Mouse (Mus musculus) naive thymus-derived CD4-positive, alpha-beta T cell, adult 2 months (primary cell): ENCODE results near the gene Itgb5.

ENCODE experiments used
- DNase-seq: peaks from one replicate; pipeline ENCODE4 v3.0.0-alpha.2; 2011; ENCODE audit warnings: low read depth

Itgb5 gene

DNA sequence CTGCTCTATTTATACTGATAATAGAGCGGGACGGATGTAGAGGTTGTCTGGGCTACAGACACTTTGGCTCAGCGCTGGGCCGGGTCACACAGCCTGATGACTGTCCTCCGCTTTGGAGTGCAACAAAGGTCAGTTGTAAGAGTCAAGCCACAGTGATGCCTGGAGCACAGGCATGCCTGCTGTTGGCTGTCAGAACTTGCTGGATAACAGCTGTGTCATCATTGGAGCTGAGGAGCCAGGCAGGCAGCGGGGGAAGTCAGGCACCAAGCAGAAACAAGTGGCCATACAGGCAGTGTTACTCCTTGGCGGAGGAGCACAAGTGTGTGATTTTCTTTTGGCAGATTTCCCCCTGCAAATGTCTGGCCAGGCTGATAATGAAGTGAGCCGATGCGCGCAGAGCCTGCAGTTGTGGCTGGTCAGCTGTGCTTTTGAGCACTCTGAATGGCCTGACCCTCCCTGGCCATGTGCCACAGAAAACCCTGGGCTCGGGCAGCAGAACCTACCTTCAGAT, 111.9 kb downstream of the Itgb5 start:
- no peak for DNase-seq

DNA sequence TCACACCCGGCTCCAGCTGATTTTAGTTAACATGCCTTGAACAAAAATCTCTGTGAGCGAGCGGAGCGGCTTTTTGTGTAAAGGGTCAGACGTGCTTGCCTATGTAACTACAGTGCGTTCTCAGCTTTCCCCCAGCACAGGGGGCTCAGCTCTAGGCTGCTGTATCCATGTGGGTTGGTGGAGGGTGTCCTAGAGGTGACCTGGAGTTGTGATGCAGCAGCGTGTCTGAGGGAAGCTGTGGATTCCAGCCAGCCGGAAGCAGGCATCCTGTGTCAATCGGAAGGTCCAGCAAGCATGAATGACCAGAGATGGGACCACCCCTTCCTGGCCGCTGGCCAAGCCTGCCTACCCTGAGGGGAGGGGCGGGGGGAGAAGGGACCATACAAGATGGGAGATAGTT, 112.9 kb downstream of the Itgb5 start:
- no peak for DNase-seq

DNA sequence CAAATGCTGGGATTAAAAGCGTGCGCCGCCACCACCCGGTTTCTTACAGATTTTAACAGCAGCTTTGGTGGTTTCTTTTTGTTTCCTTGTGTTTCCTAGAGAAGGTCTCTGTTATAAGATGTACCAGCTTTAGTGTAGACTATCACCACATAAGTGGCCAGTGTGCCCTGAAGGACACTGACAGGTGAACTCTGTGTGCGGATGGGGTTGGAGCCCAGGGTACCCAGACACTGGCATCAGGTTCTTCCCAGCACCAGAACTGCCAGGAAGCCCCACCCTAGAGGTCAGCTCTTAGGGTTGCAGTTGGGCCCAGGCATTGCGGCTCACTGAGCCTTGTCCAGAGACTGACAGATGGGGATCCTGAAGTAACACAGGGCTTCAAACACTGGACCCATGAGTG, 113.9 kb downstream of the Itgb5 start:
- no peak for DNase-seq

DNA sequence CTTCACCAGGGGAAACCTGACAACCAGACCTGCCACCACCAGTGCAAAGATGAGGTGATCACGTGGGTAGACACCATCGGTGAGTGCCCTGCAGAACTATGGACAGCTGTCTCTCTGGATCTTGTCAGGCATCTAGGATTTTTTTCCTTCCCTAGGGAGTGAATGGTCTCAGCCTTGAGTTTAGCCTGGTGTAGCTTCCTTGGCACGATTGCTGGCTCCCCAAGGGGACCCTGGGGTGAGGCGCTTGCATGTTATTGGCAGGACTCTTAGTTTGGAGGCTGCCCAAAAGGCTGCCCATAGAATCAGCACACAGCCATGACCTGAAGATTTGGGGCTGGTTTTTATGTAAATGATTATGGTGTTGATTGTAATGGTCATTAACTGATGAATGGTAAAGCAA, 114.7 kb downstream of the Itgb5 start:
- DNase-seq = no peak

DNA sequence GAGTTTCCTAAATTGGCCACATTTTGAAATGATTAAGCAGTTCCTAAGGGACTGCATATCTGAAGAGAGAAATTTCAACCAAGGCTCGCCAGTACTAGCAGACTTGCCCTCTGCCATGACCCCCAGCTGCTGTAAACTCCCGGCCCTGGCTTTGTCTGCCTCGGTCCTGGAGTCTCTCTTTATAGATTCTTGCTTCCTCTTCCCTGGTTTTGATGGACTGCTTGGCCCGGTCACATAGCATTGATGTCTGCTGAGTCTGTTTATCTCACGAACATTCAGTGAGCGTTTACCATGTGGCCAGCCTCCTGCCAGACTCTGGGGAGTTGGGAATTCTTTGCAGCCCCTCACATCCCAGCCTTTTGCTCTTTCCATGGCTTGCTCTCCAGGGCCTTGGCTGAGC, 115.3 kb downstream of the Itgb5 start:
- no peak for DNase-seq

GRCm38 (mm10) chr16:33946021-33946420, 116.6 kb downstream of the Itgb5 start:
- DNase-seq = no peak

DNA sequence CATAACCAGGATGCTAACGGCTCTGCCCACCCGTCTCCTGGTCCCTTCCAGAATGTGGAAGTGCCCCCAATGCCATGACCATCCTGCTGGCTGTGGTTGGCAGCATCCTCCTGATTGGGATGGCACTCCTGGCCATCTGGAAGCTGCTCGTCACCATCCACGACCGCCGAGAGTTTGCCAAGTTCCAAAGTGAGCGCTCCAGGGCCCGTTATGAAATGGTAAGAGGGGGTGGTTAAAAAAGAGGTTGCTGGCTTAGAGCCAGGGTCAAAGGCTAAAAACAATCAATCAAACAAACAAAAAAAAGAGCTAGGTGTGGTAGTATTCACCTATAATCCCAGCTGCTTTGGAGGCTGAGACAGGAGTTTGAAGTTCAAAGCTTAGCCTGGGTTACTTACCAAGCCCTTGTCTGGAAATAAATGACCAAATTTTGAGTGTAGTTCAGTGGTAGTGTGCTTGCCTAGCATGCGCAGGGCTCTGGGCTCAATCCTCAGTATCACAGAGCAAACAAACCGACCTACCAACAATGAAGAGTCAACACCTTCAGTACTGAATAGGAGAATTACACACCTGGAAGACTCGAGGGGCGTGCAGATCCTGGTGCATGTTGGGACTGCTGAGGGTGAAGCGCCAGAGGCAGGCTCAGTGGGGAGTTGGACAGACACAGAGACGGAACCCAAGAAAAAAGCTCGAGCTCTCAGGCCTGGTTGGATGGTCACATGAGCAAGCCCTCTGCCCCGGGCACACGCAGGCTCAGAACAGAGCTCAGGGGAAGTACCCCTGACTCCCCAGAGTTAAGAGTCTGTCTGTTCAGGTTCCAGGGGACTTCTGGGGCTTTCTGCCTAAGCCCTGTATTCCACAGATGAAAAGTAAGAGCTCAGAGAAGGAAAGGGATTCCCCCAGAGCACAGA, 118.5 kb downstream of the Itgb5 start:
- no peak for DNase-seq

GRCm38 (mm10) chr16:33950386-33950785, 120.9 kb downstream of the Itgb5 start:
- DNase-seq = no peak

GRCm38 (mm10) chr16:33950830-33951229, 121.4 kb downstream of the Itgb5 start:
- peak; percentile 79 for DNase-seq

DNA sequence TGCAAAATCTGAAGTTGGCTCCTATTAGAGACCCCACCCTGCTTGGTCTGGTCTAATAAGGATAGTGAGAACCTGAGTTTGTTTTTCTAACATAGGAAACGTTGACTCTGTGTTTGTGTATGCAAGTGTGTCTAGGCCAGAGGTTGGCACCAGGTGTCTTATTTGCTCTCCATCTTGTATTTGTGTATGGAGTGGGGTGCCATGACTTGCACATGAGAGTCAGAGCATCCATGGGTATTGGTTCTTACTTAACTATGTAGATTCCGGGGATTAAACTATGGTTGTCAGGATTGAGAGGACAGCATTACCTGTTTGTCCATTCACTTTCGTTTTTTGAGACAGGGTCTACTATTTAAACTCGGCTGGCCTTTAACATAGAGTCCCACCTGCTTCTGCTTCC, 123.5 kb downstream of the Itgb5 start:
- DNase-seq = no peak

DNA sequence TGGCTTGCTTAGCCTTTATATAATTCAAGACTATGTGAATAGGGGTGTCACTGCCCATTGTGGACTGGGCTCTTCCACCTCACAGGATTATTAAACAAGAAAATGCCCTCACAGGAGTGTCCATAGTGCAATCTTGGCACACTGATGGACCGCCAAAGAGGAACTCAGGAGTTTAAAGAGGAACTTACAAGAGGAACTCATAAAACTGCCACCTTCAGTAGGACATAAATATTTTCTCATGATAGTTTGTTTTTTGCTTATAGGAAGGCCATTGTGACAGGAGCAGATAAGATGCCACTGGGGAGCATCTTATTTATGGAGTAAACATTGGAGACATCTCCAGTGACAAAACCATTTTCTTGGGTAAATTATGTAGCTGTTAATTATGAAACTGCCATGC, 125.3 kb downstream of the Itgb5 start:
- DNase-seq = no peak

DNA sequence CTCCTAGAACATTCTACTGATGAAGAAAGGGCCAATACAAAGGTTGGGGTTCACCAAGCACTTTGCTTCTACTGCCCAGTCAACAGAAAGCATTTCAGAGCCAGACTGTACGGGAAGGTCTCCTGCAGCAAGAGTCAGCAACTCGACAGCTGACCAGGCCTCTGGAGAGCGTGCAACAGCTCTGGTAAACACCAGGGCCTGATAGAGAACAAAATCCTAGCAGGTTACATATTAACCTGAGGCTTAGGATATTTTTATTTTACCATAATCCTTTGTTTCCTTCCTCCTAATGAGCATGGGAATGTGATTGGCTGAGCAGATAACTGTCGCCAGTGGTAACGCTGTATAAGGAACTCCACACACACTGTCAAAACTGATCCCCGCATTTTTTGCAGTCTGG, 134.0 kb downstream of the Itgb5 start:
- DNase-seq = no peak

- peak; percentile 58 for DNase-seq
Observed at GRCm38 (mm10) chr16:33965878-33966537, 136.5 kb downstream of the Itgb5 start.

DNA sequence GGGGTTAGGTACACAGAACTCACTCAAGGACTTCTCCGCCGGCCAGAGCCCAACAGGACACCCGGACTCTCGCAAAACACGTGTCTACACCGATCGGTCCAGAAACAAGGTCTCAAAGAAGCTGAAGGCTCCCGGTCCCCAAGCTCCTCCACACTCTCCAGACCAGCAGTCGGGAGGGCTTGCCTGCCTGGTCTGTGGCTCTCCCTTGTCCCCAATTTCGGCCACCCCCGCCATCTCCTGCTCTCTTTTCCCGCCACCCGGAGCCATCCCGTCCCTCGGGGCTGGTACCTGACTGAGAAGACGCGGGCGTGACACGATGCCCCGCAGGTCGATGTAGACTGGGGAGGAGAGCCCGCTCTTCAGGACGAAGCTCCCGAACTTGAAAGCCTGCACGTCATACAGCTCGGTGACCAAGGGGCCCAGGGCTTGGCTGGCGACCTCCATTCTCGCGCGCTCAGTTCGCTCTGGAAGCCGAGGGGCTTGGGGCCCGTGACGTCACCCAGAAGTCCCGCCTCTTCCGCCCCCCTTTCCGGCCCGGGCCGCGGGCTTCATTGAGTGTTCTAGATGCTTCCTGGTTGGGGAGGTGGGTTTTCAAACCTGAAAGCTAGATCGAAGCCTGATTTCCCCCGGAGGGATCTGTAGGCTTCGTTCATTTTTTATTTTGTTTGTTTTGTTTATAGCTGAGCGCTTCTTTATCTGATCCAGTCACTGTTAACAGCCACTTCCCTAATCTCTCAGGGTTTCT, 137.2 kb downstream of the Itgb5 start, which contains the start of gene Umps:
Gene Umps, minus strand, starts transcription at position 501 of the 745 bp plus-strand sequence.
- DNase-seq = peak; percentile 87

GRCm38 (mm10) chr16:33967283-33967640, 137.8 kb downstream of the Itgb5 start:
- no peak for DNase-seq

- DNase-seq = no peak
Observed at GRCm38 (mm10) chr16:33979855-33980254, 150.4 kb downstream of the Itgb5 start.

GRCm38 (mm10) chr16:33983712-33984111, 154.2 kb downstream of the Itgb5 start:
- DNase-seq = no peak

- no peak for DNase-seq
Observed at GRCm38 (mm10) chr16:33985372-33985771, 155.9 kb downstream of the Itgb5 start.

- DNase-seq = no peak
Observed at GRCm38 (mm10) chr16:33986993-33987392, 157.5 kb downstream of the Itgb5 start.

- DNase-seq = peak; percentile 81
Observed at GRCm38 (mm10) chr16:33988358-33989012, 159.0 kb downstream of the Itgb5 start.

GRCm38 (mm10) chr16:33989106-33989505, 159.6 kb downstream of the Itgb5 start:
- DNase-seq = no peak

DNA sequence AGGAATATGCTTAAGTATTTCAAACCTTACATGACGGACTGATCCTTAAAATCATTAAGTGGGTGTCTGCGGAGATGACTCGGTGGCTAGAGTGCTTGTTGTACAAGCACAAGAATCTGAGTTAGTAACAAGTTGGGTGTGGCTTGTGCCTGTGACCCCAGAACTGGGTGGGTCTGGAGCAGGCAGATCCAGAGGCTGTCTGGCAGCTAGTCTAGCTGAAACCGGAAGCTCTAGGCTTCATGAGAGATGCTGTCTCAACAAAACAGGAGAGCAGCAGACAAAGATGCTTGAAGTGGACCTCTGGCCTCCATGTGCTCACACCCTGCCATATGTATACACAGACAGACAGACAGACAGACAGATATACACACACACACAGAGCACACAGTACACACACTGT, 161.2 kb downstream of the Itgb5 start:
- DNase-seq = no peak
